Mouse (Mus musculus) midbrain, postnatal 0 days (tissue): ENCODE measurements at regions not wholly inside any gene's neighbourhood (a gene's known extent, or its start where the extent isn't known, plus 50 kb on each side); places are given as distances from the start of the nearest gene placed in this dataset.

Experiments
- ATAC-seq: fragments of 200-750 bp; cut with Nextera tagmentation; 2 replicates; pipeline ENCODE4 v1.8.0; 2017; ENCODE audit warnings: moderate number of reproducible peaks, mild to moderate bottlenecking, moderate TSS enrichment, moderate library complexity; ENCODE audit not compliant: low FRiP score
- DNase-seq: peaks from one replicate; pipeline ENCODE4 v3.0.0-alpha.2; 2015; ENCODE audit warnings: low spot score
- H3K27ac ChIP-seq: fragments of 300-500 bp; sonication (generic); 2 replicates; pipeline ENCODE4 v1.5.1; 2014; ENCODE audit warnings: low read depth, mild to moderate bottlenecking, low read length, mixed read lengths
- H3K27me3 ChIP-seq: fragments of 300-500 bp; sonication (generic); 2 replicates; pipeline ENCODE4 v1.6.1; 2014; ENCODE audit warnings: low read length, control low read depth, mixed read lengths; ENCODE audit not compliant: insufficient read depth
- H3K36me3 ChIP-seq: fragments of 300-500 bp; sonication (generic); 2 replicates; pipeline ENCODE4 v1.6.1; 2014; ENCODE audit warnings: low read length, control low read depth, mixed read lengths; ENCODE audit not compliant: insufficient read depth
- H3K4me1 ChIP-seq: fragments of 300-500 bp; sonication (generic); 2 replicates; pipeline ENCODE4 v1.6.1; 2014; ENCODE audit warnings: mild to moderate bottlenecking, control low read depth, antibody characterized with exemption, low read length, mixed read lengths; ENCODE audit not compliant: insufficient read depth
- H3K4me2 ChIP-seq: fragments of 300-500 bp; sonication (generic); 2 replicates; pipeline ENCODE4 v1.6.1; 2014; ENCODE audit warnings: low read depth, mild to moderate bottlenecking, low read length, mixed read lengths; ENCODE audit not compliant: poor library complexity, severe bottlenecking
- H3K4me3 ChIP-seq: fragments of 300-500 bp; sonication (generic); 2 replicates; pipeline ENCODE4 v1.5.1; 2014; ENCODE audit warnings: low read depth, mild to moderate bottlenecking, low read length, moderate library complexity
- H3K9ac ChIP-seq: fragments of 300-500 bp; sonication (generic); replicated peaks from 2 replicates; pipeline ENCODE4 v1.6.1; 2014; ENCODE audit warnings: mild to moderate bottlenecking, low read length, moderate library complexity, mixed read lengths; ENCODE audit not compliant: poor library complexity, severe bottlenecking
- H3K9me3 ChIP-seq: fragments of 300-500 bp; sonication (generic); 2 replicates; pipeline ENCODE4 v1.6.1; 2016; ENCODE audit warnings: low read length, control low read depth
- CTCF ChIP-seq: IDR thresholded peaks from 2 replicates; pipeline ENCODE4 v1.5.1; 2016; ENCODE audit warnings: antibody characterized with exemption, mild to moderate bottlenecking
- WGBS: fragments of 180-500 bp; shearing (Covaris S2); extraction: QIAGEN DNeasy Blood & Tissue Kit; methylation state at CpG from one replicate; pipeline ENCODE4 v1.1.7; 2014; 5-methylcytosine and 5-hydroxymethylcytosine counted together

DNA sequence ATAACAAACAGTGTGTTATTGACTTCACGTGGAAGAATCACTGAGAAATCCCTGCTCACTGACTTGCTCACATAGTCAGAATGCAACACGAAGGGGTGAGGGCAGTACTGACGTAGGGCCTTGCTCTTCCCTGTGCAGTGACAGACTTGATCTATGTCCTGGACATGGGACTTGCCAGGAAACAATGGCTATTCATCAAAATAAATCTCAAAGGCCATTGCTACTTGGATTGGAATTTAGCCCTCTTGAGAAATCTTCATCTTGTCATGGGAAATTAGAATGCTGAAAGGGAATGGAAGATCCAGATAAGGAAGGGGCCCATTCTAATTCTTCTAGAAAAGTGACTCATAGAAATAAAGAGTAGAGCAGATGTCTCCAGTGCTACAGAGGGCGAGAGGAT, 158.0 kb upstream of the Sstr4 start:
- Histone ChIP-seq H3K4me1 (no peaks in the 10 kb centered on the region), H3K36me3 (no peaks in the 10 kb centered on the region), H3K4me2 (no peak overlapping the region), H3K9ac (no peak overlapping the region), H3K4me3 (no peak overlapping the region), H3K27me3 (no peaks in the 10 kb centered on the region), H3K9me3 (no peaks in the 10 kb centered on the region), H3K27ac (no peak overlapping the region)
- TF ChIP-seq CTCF: no peak
- DNase-seq (no peak), ATAC-seq (no peak)
- WGBS: 86% methylated on average over 4 of the region's 4 CpGs

DNA sequence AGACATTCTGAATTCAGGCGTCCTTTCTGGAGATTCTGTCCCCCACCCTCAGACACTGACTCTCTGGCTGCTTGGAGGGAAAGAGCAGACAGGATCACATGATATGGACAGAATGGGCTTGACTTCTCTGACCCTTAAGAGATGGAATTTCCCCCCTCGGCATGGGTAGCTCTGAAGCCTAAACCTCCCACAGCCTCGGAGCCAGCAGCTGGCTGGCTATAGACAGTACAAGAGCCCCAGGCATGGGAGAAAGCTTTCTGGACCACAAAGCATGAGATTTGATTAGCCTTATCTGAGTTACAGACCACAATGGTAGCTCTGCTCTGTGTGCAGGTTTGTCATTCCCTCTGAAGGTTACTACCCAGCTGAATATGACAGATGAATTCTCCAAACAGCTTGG, 156.1 kb upstream of the Sstr4 start:
- Histone ChIP-seq H3K36me3 (no peaks in the 10 kb centered on the region), H3K4me1 (no peaks in the 10 kb centered on the region), H3K27me3 (no peaks in the 10 kb centered on the region), H3K4me2 (no peak overlapping the region), H3K4me3 (no peak overlapping the region), H3K27ac (no peak overlapping the region), H3K9me3 (no peaks in the 10 kb centered on the region), H3K9ac (no peak overlapping the region)
- 46% methylated on average over 3 of the region's 3 CpGs for WGBS
- TF ChIP-seq CTCF: no peak
- ATAC-seq: no peak
- peak; percentile 5 for DNase-seq

DNA sequence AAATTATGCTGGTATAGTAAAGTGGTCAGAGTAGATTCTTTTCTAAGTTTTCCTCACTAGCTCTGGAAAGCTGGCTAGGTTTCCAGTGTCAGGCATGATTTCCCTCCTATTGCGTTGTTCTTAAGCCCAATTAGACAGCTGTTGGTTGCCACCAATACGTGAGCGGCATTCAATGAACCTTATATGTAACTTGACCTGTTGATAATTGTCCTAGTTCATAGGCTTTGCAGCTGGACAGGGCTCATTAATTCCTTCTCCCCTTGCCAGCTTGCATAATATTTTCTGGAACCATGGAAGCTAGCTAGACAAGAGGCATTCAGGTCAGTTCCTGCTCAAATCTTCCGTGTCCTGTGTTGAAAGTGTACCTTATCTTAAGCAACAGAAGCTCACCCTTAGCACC, 152.9 kb upstream of the Sstr4 start:
- no peaks in the 10 kb centered on the region for H3K36me3 ChIP-seq
- H3K9me3 ChIP-seq: no peaks in the 10 kb centered on the region
- H3K27ac ChIP-seq: no peak overlapping the region
- no peaks in the 10 kb centered on the region for H3K27me3 ChIP-seq
- no peak for TF ChIP-seq CTCF
- DNase-seq: no peak
- H3K4me2 ChIP-seq: no peak overlapping the region
- no peak overlapping the region for H3K9ac ChIP-seq
- no peak overlapping the region for H3K4me3 ChIP-seq
- 85% methylated on average over 4 of the region's 4 CpGs for WGBS
- H3K4me1 ChIP-seq: no peaks in the 10 kb centered on the region
- ATAC-seq: no peak

DNA sequence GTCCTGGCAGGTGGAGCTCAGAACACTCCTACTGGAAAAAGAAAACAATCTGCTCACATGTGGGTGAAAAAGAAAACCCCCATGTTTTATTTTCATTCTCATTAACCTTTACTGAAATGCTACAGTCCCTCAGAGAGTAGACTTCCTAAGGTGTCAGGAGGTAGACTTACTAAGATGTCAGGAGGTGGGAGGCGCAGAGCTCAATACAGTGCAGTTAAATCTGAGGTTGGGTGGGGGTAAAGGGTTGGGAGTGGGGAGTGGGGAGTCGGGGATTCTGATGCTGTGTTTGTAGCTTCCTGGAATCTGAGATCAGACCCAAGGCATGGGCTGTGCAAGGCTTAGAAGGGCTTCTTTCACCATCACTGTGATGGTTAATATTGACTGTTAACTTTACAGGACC, 149.6 kb upstream of the Sstr4 start:
- H3K27ac ChIP-seq: no peak overlapping the region
- H3K27me3 ChIP-seq: no peaks in the 10 kb centered on the region
- no peak for TF ChIP-seq CTCF
- ATAC-seq: no peak
- H3K36me3 ChIP-seq: no peaks in the 10 kb centered on the region
- no peak overlapping the region for H3K4me2 ChIP-seq
- H3K9me3 ChIP-seq: no peaks in the 10 kb centered on the region
- no peak overlapping the region for H3K4me3 ChIP-seq
- 81% methylated on average over 2 of the region's 2 CpGs for WGBS
- DNase-seq: no peak
- H3K4me1 ChIP-seq: no peaks in the 10 kb centered on the region
- H3K9ac ChIP-seq: no peak overlapping the region

DNA sequence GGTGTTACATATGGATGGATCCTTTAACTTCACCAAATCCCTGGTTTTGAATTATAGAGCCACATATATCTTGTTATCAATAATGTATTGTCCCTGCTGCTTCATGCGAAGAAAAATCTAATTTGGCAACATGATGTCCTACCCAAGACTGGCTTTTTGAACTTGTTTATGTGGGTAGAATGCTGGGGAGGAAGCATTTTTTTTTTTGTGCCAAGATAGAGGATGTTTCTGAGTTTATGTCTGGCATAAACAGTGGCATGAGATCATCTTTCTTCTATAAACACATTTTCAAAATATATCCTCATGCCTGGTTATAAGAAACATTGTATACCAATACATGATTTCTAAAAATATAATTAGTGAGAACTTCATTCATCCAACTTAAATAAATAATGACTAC, 144.2 kb upstream of the Sstr4 start:
- H3K4me3 ChIP-seq: no peak overlapping the region
- H3K9me3 ChIP-seq: no peaks in the 10 kb centered on the region
- no peaks in the 10 kb centered on the region for H3K36me3 ChIP-seq
- no peak for DNase-seq
- no peak for TF ChIP-seq CTCF
- WGBS: 92% methylated on average over 1 of the region's 1 CpGs
- no peaks in the 10 kb centered on the region for H3K4me1 ChIP-seq
- no peaks in the 10 kb centered on the region for H3K27me3 ChIP-seq
- H3K4me2 ChIP-seq: no peak overlapping the region
- no peak for ATAC-seq
- no peak overlapping the region for H3K27ac ChIP-seq
- H3K9ac ChIP-seq: no peak overlapping the region

DNA sequence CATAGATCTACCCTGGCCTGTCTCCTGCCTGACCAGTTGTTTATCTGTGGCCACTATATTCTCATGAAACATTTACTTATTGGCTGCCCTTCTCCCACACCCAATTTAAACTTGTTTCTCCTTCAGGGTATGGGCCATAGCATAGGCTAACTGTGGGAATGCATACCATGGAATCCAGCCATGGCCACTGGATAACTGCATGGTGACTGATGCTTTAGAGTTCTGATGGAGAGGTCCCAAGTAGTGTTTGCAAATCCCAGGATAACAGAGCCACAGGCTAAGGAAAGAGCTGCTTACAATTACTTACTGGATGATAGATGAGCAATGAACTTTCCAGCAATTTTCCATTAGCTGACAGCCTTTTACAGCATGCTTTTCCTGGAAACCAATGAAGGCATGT, 139.5 kb upstream of the Sstr4 start:
- Histone ChIP-seq H3K27me3 (no peaks in the 10 kb centered on the region), H3K4me1 (no peaks in the 10 kb centered on the region), H3K36me3 (no peaks in the 10 kb centered on the region), H3K27ac (no peak overlapping the region), H3K4me3 (no peak overlapping the region), H3K9me3 (no peaks in the 10 kb centered on the region), H3K4me2 (no peak overlapping the region), H3K9ac (no peak overlapping the region)
- no peak for ATAC-seq
- no peak for DNase-seq
- no peak for TF ChIP-seq CTCF
